Comparison of ENCODE assay signal across 8 mouse cellular contexts in genomic region chr14:7748944-7749763, GRCm38 (mm10). TPM values are rescaled to one million over a fixed set of nuclear protein-coding genes. Genes with fewer than 3 reads are reported as not detected.
DNase-seq lines count a peak whose midpoint lies in the region; ATAC-seq and TF ChIP-seq lines count a peak whose summit lies in the region.

No protein-coding gene starts in this region.

- TF ChIP-seq POLR2A in bone marrow macrophage, adult 2 months (IDR thresholded peaks at IDR 0.05; ENCODE audit: borderline replicate concordance, low read depth, low read length), result no peak

- no peaks in the 10 kb centered on the region for H3K4me1 ChIP-seq in bone marrow macrophage, adult 2 months (ENCODE audit: control insufficient read depth, insufficient read depth, low read length)
- 0 out of 2 replicates have a peak, but pooled peaks cover 3% of the 10 kb centered on the region for H3K4me1 ChIP-seq in embryonic facial prominence, embryonic 15.5 days
- H3K4me1 ChIP-seq in hindbrain, embryonic 10.5 days (replicated peaks), result 0 out of 2 replicates have a peak, but pooled peaks cover 6% of the 10 kb centered on the region

- TF ChIP-seq CTCF in bone marrow macrophage, adult 2 months (IDR thresholded peaks at IDR 0.05; ENCODE audit: low read depth, low read length), result peak; percentile 96

- H3K9ac ChIP-seq in embryonic facial prominence, embryonic 15.5 days, result no peak overlapping the region

- DNase-seq in gastrocnemius, adult 18-20 months (ENCODE audit: low spot score), result peak; percentile 4
- no peak for DNase-seq in gastrocnemius, postnatal 25 days
- DNase-seq in hindbrain, embryonic 10.5 days (ENCODE audit: low spot score), result peak; percentile 80
- peak; percentile 63 to 68 for DNase-seq in layer of hippocampus, postnatal 10 days (ENCODE audit: low spot score in 2 of 2)
- DNase-seq in lung, postnatal 25 days (ENCODE audit: low spot score), result peak; percentile 21
- DNase-seq in right cerebral cortex, postnatal 25 days, result peak; percentile 28

- H3K27ac ChIP-seq in bone marrow macrophage, adult 2 months (ENCODE audit: insufficient read depth, low read depth, low read length), result no peak overlapping the region
- no peak overlapping the region for H3K27ac ChIP-seq in embryonic facial prominence, embryonic 15.5 days (replicated peaks)
- peak overlapping the region; percentile 88 for H3K27ac ChIP-seq in hindbrain, embryonic 10.5 days

- ATAC-seq in embryonic facial prominence, embryonic 15.5 days (ENCODE audit: insufficient number of reproducible peaks, low FRiP score, low TSS enrichment, low read depth), result no peak

- H3K4me3 ChIP-seq in bone marrow macrophage, adult 2 months (ENCODE audit: insufficient read depth, low read length), result no peak overlapping the region
- H3K4me3 ChIP-seq in embryonic facial prominence, embryonic 15.5 days (replicated peaks), result no peak overlapping the region
- peak overlapping the region; percentile 39 for H3K4me3 ChIP-seq in hindbrain, embryonic 10.5 days

- no peaks in the 10 kb centered on the region for H3K36me3 ChIP-seq in embryonic facial prominence, embryonic 15.5 days
- H3K36me3 ChIP-seq in hindbrain, embryonic 10.5 days, result no peaks in the 10 kb centered on the region

- H3K9me3 ChIP-seq in embryonic facial prominence, embryonic 15.5 days (replicated peaks), result no peaks in the 10 kb centered on the region
- no peaks in the 10 kb centered on the region for H3K9me3 ChIP-seq in hindbrain, embryonic 10.5 days

- WGBS in embryonic facial prominence, embryonic 15.5 days, result 27% methylated on average over 11 of the region's 11 CpGs
- 39% methylated on average over 11 of the region's 11 CpGs for WGBS in hindbrain, embryonic 10.5 days

- no peaks in the 10 kb centered on the region for H3K27me3 ChIP-seq in embryonic facial prominence, embryonic 15.5 days
- no peaks in the 10 kb centered on the region for H3K27me3 ChIP-seq in hindbrain, embryonic 10.5 days (ENCODE audit: insufficient read depth, poor library complexity, severe bottlenecking)

- H3K4me2 ChIP-seq in embryonic facial prominence, embryonic 15.5 days (replicated peaks), result peak overlapping the region; percentile 39

RNA-seq across cellular contexts. Expression of gene Gm26661, which starts 42.2 kb away (rescaled TPM):
- not detected for total RNA-seq in gastrocnemius, adult 18-20 months (2021)
- not detected for total RNA-seq in gastrocnemius, postnatal 25 days (2021)
- not detected in 2 replicates for polyA plus RNA-seq in bone marrow macrophage, adult 2 months (2012; ENCODE audit: insufficient read depth, insufficient read length, missing spikeins)
- polyA plus RNA-seq in embryonic facial prominence, embryonic 15.5 days (2015; fragmentation: Nextera tagmentation; extraction: Ambion mirVana), result not detected in 2 replicates
- not detected in 2 replicates for polyA plus RNA-seq in hindbrain, embryonic 10.5 days (2016; fragmentation: Nextera tagmentation; extraction: Ambion mirVana)
- total RNA-seq in layer of hippocampus, postnatal 10 days (2021), result not detected
